Mouse (Mus musculus): ENCODE measurements around the gene Fmnl2. TPM values are rescaled to one million over a fixed set of nuclear protein-coding genes. Genes with fewer than 3 reads are reported as not detected.

Fmnl2 gene
- total RNA-seq, 2 experiments from 2014 or later, result 4.3 to 6.0 TPM

GRCm38 (mm10) chr2:52979280-52979763, 121.7 kb downstream of the Fmnl2 start:
- intact Hi-C loops (cut with DNase I), result no loop called here

GRCm38 (mm10) chr2:52981126-52981525, 123.5 kb downstream of the Fmnl2 start:
- intact Hi-C loops (cut with DNase I), result no loop called here
- no peak for DNase-seq

More at GRCm38 (mm10) chr2:52979280-52979763, 121.7 kb downstream of the Fmnl2 start:
- no peak for DNase-seq

- intact Hi-C loops (cut with DNase I), result no loop called here
- DNase-seq, result no peak
Measured at GRCm38 (mm10) chr2:52981595-52981994, 123.9 kb downstream of the Fmnl2 start.

- DNase-seq, result no peak
- intact Hi-C loops (cut with DNase I), result no loop called here
Measured at GRCm38 (mm10) chr2:52982502-52982901, 124.8 kb downstream of the Fmnl2 start.

GRCm38 (mm10) chr2:52984556-52984955, 126.9 kb downstream of the Fmnl2 start:
- intact Hi-C loops (cut with DNase I), result no loop called here
- DNase-seq, result no peak

- intact Hi-C loops (cut with DNase I), result no loop called here
- no peak for DNase-seq
Measured at GRCm38 (mm10) chr2:52985167-52985566, 127.5 kb downstream of the Fmnl2 start.

- DNase-seq, result no peak
- intact Hi-C loops (cut with DNase I), result no loop called here
Measured at GRCm38 (mm10) chr2:52986354-52986753, 128.7 kb downstream of the Fmnl2 start.

GRCm38 (mm10) chr2:52987035-52987434, 129.4 kb downstream of the Fmnl2 start:
- intact Hi-C loops (cut with DNase I), result no loop called here
- DNase-seq, result no peak

GRCm38 (mm10) chr2:52987637-52988295, 130.1 kb downstream of the Fmnl2 start:
- DNase-seq, result no peak
- intact Hi-C loops (cut with DNase I), result no loop called here

GRCm38 (mm10) chr2:52989316-52989715, 131.7 kb downstream of the Fmnl2 start:
- no peak for DNase-seq
- intact Hi-C loops (cut with DNase I), result no loop called here

- DNase-seq, result peak; percentile 40 to 45
- intact Hi-C loops (cut with DNase I), result no loop called here
Measured at GRCm38 (mm10) chr2:52990874-52991687, 133.4 kb downstream of the Fmnl2 start.

GRCm38 (mm10) chr2:52991688-52992194, 134.1 kb downstream of the Fmnl2 start:
- intact Hi-C loops (cut with DNase I), result no loop called here
- DNase-seq, result no peak

GRCm38 (mm10) chr2:52993241-52993640, 135.6 kb downstream of the Fmnl2 start:
- intact Hi-C loops (cut with DNase I), result no loop called here
- DNase-seq, result no peak

GRCm38 (mm10) chr2:52994526-52994925, 136.9 kb downstream of the Fmnl2 start:
- DNase-seq, result no peak
- intact Hi-C loops (cut with DNase I), result no loop called here

- intact Hi-C loops (cut with DNase I), result no loop called here
- DNase-seq, result no peak
Measured at GRCm38 (mm10) chr2:52997955-52998750, 140.5 kb downstream of the Fmnl2 start.

GRCm38 (mm10) chr2:52999524-52999969, 141.9 kb downstream of the Fmnl2 start:
- DNase-seq, result no peak
- intact Hi-C loops (cut with DNase I), result no loop called here

GRCm38 (mm10) chr2:53000446-53000845, 142.8 kb downstream of the Fmnl2 start:
- no peak for DNase-seq
- intact Hi-C loops (cut with DNase I), result no loop called here

- no peak for DNase-seq
- intact Hi-C loops (cut with DNase I), result loop anchor here (5.0 kb wide), 2 partner anchors 76 to 244 kb away; no protein-coding TSS in a partner anchor
Measured at GRCm38 (mm10) chr2:53006161-53006560, 148.5 kb downstream of the Fmnl2 start.

GRCm38 (mm10) chr2:53007142-53007541, 149.5 kb downstream of the Fmnl2 start:
- intact Hi-C loops (cut with DNase I), result loop anchor here (5.0 kb wide), 2 partner anchors 75 to 245 kb away; no protein-coding TSS in a partner anchor
- peak; percentile 52 to 54 for DNase-seq

GRCm38 (mm10) chr2:53013051-53013450, 155.4 kb downstream of the Fmnl2 start:
- intact Hi-C loops (cut with DNase I), result no loop called here
- DNase-seq, result no peak

Measured in gastrocnemius, postnatal 36 days (tissue).